Mouse (Mus musculus) neural tube, embryonic 14.5 days (tissue): ENCODE measurements around the gene Dscam. TPM values are rescaled to one million over a fixed set of nuclear protein-coding genes. Genes with fewer than 3 reads are reported as not detected.

Experiments used
- ATAC-seq: fragments of 200-750 bp; cut with Nextera tagmentation; 2 replicates; pipeline ENCODE4 v1.8.0; 2017; ENCODE audit warnings: low read depth, mild to moderate bottlenecking, moderate TSS enrichment, moderate library complexity
- H3K27ac ChIP-seq: fragments of 300-500 bp; sonication (generic); 2 replicates; pipeline ENCODE4 v1.5.1; 2014; ENCODE audit warnings: low read depth, mild to moderate bottlenecking, control low read depth, low read length, moderate library complexity, mixed read lengths
- H3K27me3 ChIP-seq: fragments of 300-500 bp; sonication (generic); 2 replicates; pipeline ENCODE4 v1.6.1; 2014; ENCODE audit warnings: low read length; ENCODE audit not compliant: control insufficient read depth, insufficient read depth
- H3K36me3 ChIP-seq: fragments of 300-500 bp; sonication (generic); 2 replicates; pipeline ENCODE4 v1.6.1; 2014; ENCODE audit warnings: low read length, mixed read lengths; ENCODE audit not compliant: control insufficient read depth, insufficient read depth
- H3K4me1 ChIP-seq: fragments of 300-500 bp; sonication (generic); 2 replicates; pipeline ENCODE4 v1.6.1; 2014; ENCODE audit warnings: low read length; ENCODE audit not compliant: control insufficient read depth, insufficient read depth
- H3K4me2 ChIP-seq: fragments of 300-500 bp; sonication (generic); 2 replicates; pipeline ENCODE4 v1.6.1; 2014; ENCODE audit warnings: mild to moderate bottlenecking, low read depth, low read length, control low read depth
- H3K4me3 ChIP-seq: fragments of 300-500 bp; sonication (generic); 2 replicates; pipeline ENCODE4 v1.5.1; 2014; ENCODE audit warnings: low read depth, low read length, control low read depth, mixed read lengths
- H3K9ac ChIP-seq: fragments of 300-500 bp; sonication (generic); replicated peaks from 2 replicates; pipeline ENCODE4 v1.6.1; 2014; ENCODE audit warnings: low read depth, mild to moderate bottlenecking, control low read depth, low read length, mixed read lengths
- H3K9me3 ChIP-seq: fragments of 300-500 bp; sonication (generic); 2 replicates; pipeline ENCODE4 v1.6.1; 2016; ENCODE audit warnings: low read length; ENCODE audit not compliant: control insufficient read depth
- WGBS: fragments of 180-500 bp; shearing (Covaris S2); extraction: QIAGEN DNeasy Blood & Tissue Kit; methylation state at CpG from one replicate; pipeline ENCODE4 v1.1.7; 2014; 5-methylcytosine and 5-hydroxymethylcytosine counted together
- polyA plus RNA-seq: library from polyadenylated mRNA; unstranded; fragments of >200 nt; fragmentation: Nextera tagmentation; extraction: Ambion mirVana; gene quantifications from 2 replicates; pipeline ENCODE4 v1.2.1, GENCODE M21; 2014

Dscam gene
- polyA plus RNA-seq, 1 experiment from 2014 or later = 19.9 TPM

GRCm38 (mm10) chr16:96969643-96970042 is 200.9 kb downstream of the Dscam start:
- H3K4me2 ChIP-seq = no peak overlapping the region

GRCm38 (mm10) chr16:96968885-96969480 is 201.6 kb downstream of the Dscam start:
- Histone ChIP-seq H3K27me3 (no peaks in the 10 kb centered on the region), H3K4me3 (no peak overlapping the region), H3K4me1 (no peaks in the 10 kb centered on the region), H3K27ac (peak overlapping the region; percentile 7; the same call in 1 of the 2 replicates), H3K4me2 (no peak overlapping the region), H3K9me3 (no peaks in the 10 kb centered on the region), H3K36me3 (no peaks in the 10 kb centered on the region), H3K9ac (no peak overlapping the region)
- WGBS = 73% methylated on average over 2 of the region's 2 CpGs
- ATAC-seq = no peak

More at GRCm38 (mm10) chr16:96969643-96970042, 200.9 kb downstream of the Dscam start:
- Histone ChIP-seq H3K27ac (peak overlapping the region; percentile 41), H3K9ac (no peak overlapping the region), H3K4me1 (no peaks in the 10 kb centered on the region), H3K9me3 (no peaks in the 10 kb centered on the region), H3K36me3 (no peaks in the 10 kb centered on the region), H3K4me3 (no peak overlapping the region), H3K27me3 (no peaks in the 10 kb centered on the region)
- 53% methylated on average over 2 of the region's 2 CpGs for WGBS
- peak; percentile 86 for ATAC-seq

- H3K27me3 ChIP-seq = no peaks in the 10 kb centered on the region
- no peaks in the 10 kb centered on the region for H3K9me3 ChIP-seq
- WGBS = 85% methylated on average over 3 of the region's 3 CpGs
- H3K4me1 ChIP-seq = no peaks in the 10 kb centered on the region
- no peak overlapping the region for H3K27ac ChIP-seq
- no peak overlapping the region for H3K4me2 ChIP-seq
- no peaks in the 10 kb centered on the region for H3K36me3 ChIP-seq
- ATAC-seq = no peak
- H3K9ac ChIP-seq = no peak overlapping the region
- H3K4me3 ChIP-seq = no peak overlapping the region
These were observed 210.9 kb downstream of the Dscam start for GRCm38 (mm10) chr16:96959695-96960094.

GRCm38 (mm10) chr16:96945468-96946302 is 224.9 kb downstream of the Dscam start:
- peak; percentile 44; the same call in 1 of the 2 replicates for ATAC-seq
- no peak overlapping the region for H3K4me2 ChIP-seq
- no peaks in the 10 kb centered on the region for H3K9me3 ChIP-seq
- H3K27me3 ChIP-seq = no peaks in the 10 kb centered on the region
- no peak overlapping the region for H3K4me3 ChIP-seq
- H3K4me1 ChIP-seq = peaks cover 14% of the 10 kb centered on the region
- no peaks in the 10 kb centered on the region for H3K36me3 ChIP-seq
- no peak overlapping the region for H3K27ac ChIP-seq
- H3K9ac ChIP-seq = no peak overlapping the region
- WGBS = 26% methylated on average over 11 of the region's 11 CpGs

- Histone ChIP-seq H3K9me3 (no peaks in the 10 kb centered on the region), H3K4me3 (no peak overlapping the region), H3K4me2 (no peak overlapping the region), H3K36me3 (no peaks in the 10 kb centered on the region), H3K27ac (no peak overlapping the region), H3K27me3 (no peaks in the 10 kb centered on the region), H3K9ac (no peak overlapping the region), H3K4me1 (peaks cover 14% of the 10 kb centered on the region)
- 94% methylated on average over 2 of the region's 2 CpGs for WGBS
- ATAC-seq = no peak
These were observed 226.9 kb downstream of the Dscam start for GRCm38 (mm10) chr16:96943648-96944047.

- H3K36me3 ChIP-seq = no peaks in the 10 kb centered on the region
- H3K9ac ChIP-seq = no peak overlapping the region
- H3K4me3 ChIP-seq = no peak overlapping the region
- WGBS = 89% methylated on average over 2 of the region's 2 CpGs
- H3K4me1 ChIP-seq = no peaks in the 10 kb centered on the region
- no peaks in the 10 kb centered on the region for H3K9me3 ChIP-seq
- H3K27me3 ChIP-seq = no peaks in the 10 kb centered on the region
- no peak overlapping the region for H3K27ac ChIP-seq
- no peak overlapping the region for H3K4me2 ChIP-seq
- no peak for ATAC-seq
These were observed 235.8 kb downstream of the Dscam start for GRCm38 (mm10) chr16:96934795-96935194.

GRCm38 (mm10) chr16:96932211-96932610 is 238.3 kb downstream of the Dscam start:
- H3K9ac ChIP-seq = no peak overlapping the region
- ATAC-seq = no peak
- H3K9me3 ChIP-seq = no peaks in the 10 kb centered on the region
- H3K27me3 ChIP-seq = no peaks in the 10 kb centered on the region
- H3K36me3 ChIP-seq = no peaks in the 10 kb centered on the region
- 84% methylated on average over 6 of the region's 6 CpGs for WGBS
- H3K27ac ChIP-seq = no peak overlapping the region
- H3K4me3 ChIP-seq = no peak overlapping the region
- H3K4me2 ChIP-seq = no peak overlapping the region
- H3K4me1 ChIP-seq = 0 out of 2 replicates have a peak, but pooled peaks cover under 1% of the 10 kb centered on the region

- Histone ChIP-seq H3K4me3 (no peak overlapping the region), H3K9ac (no peak overlapping the region), H3K4me2 (no peak overlapping the region), H3K9me3 (no peaks in the 10 kb centered on the region), H3K36me3 (no peaks in the 10 kb centered on the region), H3K27ac (no peak overlapping the region), H3K4me1 (0 out of 2 replicates have a peak, but pooled peaks cover 3% of the 10 kb centered on the region), H3K27me3 (no peaks in the 10 kb centered on the region)
- no peak for ATAC-seq
- WGBS = 80% methylated on average over 2 of the region's 2 CpGs
These were observed 238.8 kb downstream of the Dscam start for GRCm38 (mm10) chr16:96931771-96932170.

- no peak overlapping the region for H3K9ac ChIP-seq
- H3K9me3 ChIP-seq = no peaks in the 10 kb centered on the region
- H3K4me2 ChIP-seq = no peak overlapping the region
- H3K27ac ChIP-seq = no peak overlapping the region
- ATAC-seq = no peak
- H3K36me3 ChIP-seq = no peaks in the 10 kb centered on the region
- 100% methylated on average over 1 of the region's 1 CpGs for WGBS
- H3K27me3 ChIP-seq = no peaks in the 10 kb centered on the region
- H3K4me1 ChIP-seq = 0 out of 2 replicates have a peak, but pooled peaks cover 3% of the 10 kb centered on the region
- no peak overlapping the region for H3K4me3 ChIP-seq
These were observed 242.5 kb downstream of the Dscam start for GRCm38 (mm10) chr16:96928011-96928410.
